Mouse (Mus musculus) thymus, adult 2 months (tissue): ENCODE measurements at regions not wholly inside any gene's neighbourhood (a gene's known extent, or its start where the extent isn't known, plus 50 kb on each side); places are given as distances from the start of the nearest gene placed in this dataset.

Experiments
- CTCF ChIP-seq: fragments of 200-500 bp; IDR thresholded peaks from 2 replicates; pipeline ENCODE4 v1.5.1; 2012; ENCODE audit warnings: mild to moderate bottlenecking, control low read depth, low read length, moderate library complexity, borderline replicate concordance; ENCODE audit not compliant: control insufficient read depth, poor library complexity, insufficient read depth; ENCODE audit errors: extremely low read depth
- POLR2A ChIP-seq: fragments of 200-500 bp; IDR thresholded peaks from 2 replicates; pipeline ENCODE4 v1.6.1; 2012; ENCODE audit warnings: mild to moderate bottlenecking, low read length, control low read depth, moderate library complexity; ENCODE audit not compliant: control insufficient read depth, poor library complexity, insufficient read depth; ENCODE audit errors: extremely low read depth

GRCm38 (mm10) chr17:85801079-85801605 lies 113.1 kb upstream of the Six2 start:
- TF ChIP-seq CTCF (no peak), POLR2A (no peak)
